Mouse (Mus musculus) erythroblast, embryonic 14.5 days (primary cell): ENCODE data around the gene Sdccag8. TPM values are rescaled to one million over a fixed set of nuclear protein-coding genes. Genes with fewer than 3 reads are reported as not detected.
"Not testable (repeated sequence)": the region's sequence is repeated elsewhere in the genome, so short reads cannot be mapped to it uniquely, and the experiment has no call there.

ENCODE experiments used
- H3K27me3 ChIP-seq: 2 replicates; pipeline ENCODE4 v1.6.1; 2012; ENCODE audit warnings: inconsistent platforms; ENCODE audit not compliant: control insufficient read depth
- H3K36me3 ChIP-seq: 2 replicates; pipeline ENCODE4 v1.6.1; 2012; ENCODE audit warnings: mild to moderate bottlenecking, inconsistent platforms; ENCODE audit not compliant: control insufficient read depth
- H3K4me1 ChIP-seq: 2 replicates; pipeline ENCODE4 v1.6.1; 2012; ENCODE audit warnings: inconsistent platforms; ENCODE audit not compliant: control insufficient read depth
- H3K4me3 ChIP-seq: replicated peaks from 2 replicates; pipeline ENCODE3; 2012; ENCODE audit warnings: moderate library complexity, mild to moderate bottlenecking, inconsistent platforms
- H3K9me3 ChIP-seq: 2 replicates; pipeline ENCODE4 v1.6.1; 2012; ENCODE audit warnings: low read length, inconsistent platforms, mixed read lengths; ENCODE audit not compliant: control insufficient read depth
- GATA1 ChIP-seq: IDR thresholded peaks from 2 replicates; pipeline ENCODE4 v1.6.1; 2012; ENCODE audit warnings: low read length, inconsistent platforms, mixed read lengths
- TAL1 ChIP-seq: IDR thresholded peaks from 3 replicates; pipeline ENCODE4 v1.6.1; 2012; ENCODE audit warnings: low read length, inconsistent platforms, mixed read lengths
- polyA plus RNA-seq: library from polyadenylated mRNA; stranded (reverse); fragments of >175 nt; gene quantifications from 2 replicates; pipeline ENCODE4 v1.2.3, GENCODE M21; 2012

The Sdccag8 gene
- polyA plus RNA-seq, 1 experiment: 0.35 TPM

GRCm38 (mm10) chr1:176834880-176835279 lies 20.4 kb downstream of the Sdccag8 start:
- Histone ChIP-seq H3K4me1 (peaks cover 15% of the 10 kb centered on the region), H3K36me3 (no peaks in the 10 kb centered on the region), H3K4me3 (peak overlapping the region; percentile 55), H3K9me3 (no peaks in the 10 kb centered on the region), H3K27me3 (peaks cover 18% of the 10 kb centered on the region)
- TF ChIP-seq TAL1 (no peak), GATA1 (no peak)

- peaks cover 15% of the 10 kb centered on the region for H3K4me1 ChIP-seq
- TF ChIP-seq GATA1 (no peak), TAL1 (no peak)
- H3K4me3 ChIP-seq: peak overlapping the region; percentile 55
- H3K36me3 ChIP-seq: no peaks in the 10 kb centered on the region
- H3K9me3 ChIP-seq: no peaks in the 10 kb centered on the region
- H3K27me3 ChIP-seq: peaks cover 18% of the 10 kb centered on the region
These were observed 21.2 kb downstream of the Sdccag8 start for GRCm38 (mm10) chr1:176835501-176836294.

- not testable (repeated sequence) for H3K9me3 ChIP-seq, H3K4me3 ChIP-seq, H3K36me3 ChIP-seq
- peaks cover 15% of the 10 kb centered on the region for H3K4me1 ChIP-seq
- peaks cover 18% of the 10 kb centered on the region for H3K27me3 ChIP-seq
These were observed 22.1 kb downstream of the Sdccag8 start for GRCm38 (mm10) chr1:176836562-176836961.

- no peaks in the 10 kb centered on the region for H3K27me3 ChIP-seq
- H3K4me1 ChIP-seq: no peaks in the 10 kb centered on the region
- H3K4me3 ChIP-seq: no peak overlapping the region
- H3K9me3 ChIP-seq: no peaks in the 10 kb centered on the region
- peaks cover 3% of the 10 kb centered on the region for H3K36me3 ChIP-seq
- TF ChIP-seq GATA1 (no peak), TAL1 (no peak)
These were observed 30.9 kb downstream of the Sdccag8 start for GRCm38 (mm10) chr1:176845082-176845977.

- no peaks in the 10 kb centered on the region for H3K4me1 ChIP-seq
- no peak for TF ChIP-seq GATA1
- no peak for TF ChIP-seq TAL1
- no peak overlapping the region for H3K4me3 ChIP-seq
- H3K27me3 ChIP-seq: no peaks in the 10 kb centered on the region
- H3K9me3 ChIP-seq: no peaks in the 10 kb centered on the region
- peaks cover 3% of the 10 kb centered on the region for H3K36me3 ChIP-seq
These were observed 32.8 kb downstream of the Sdccag8 start for GRCm38 (mm10) chr1:176847118-176847859.

GRCm38 (mm10) chr1:176848613-176849290 lies 34.3 kb downstream of the Sdccag8 start:
- TF ChIP-seq GATA1: no peak
- no peak for TF ChIP-seq TAL1
- no peak overlapping the region for H3K4me3 ChIP-seq
- H3K36me3 ChIP-seq: peaks cover 3% of the 10 kb centered on the region
- H3K4me1 ChIP-seq: no peaks in the 10 kb centered on the region
- no peaks in the 10 kb centered on the region for H3K9me3 ChIP-seq
- H3K27me3 ChIP-seq: no peaks in the 10 kb centered on the region

GRCm38 (mm10) chr1:176849377-176849776 lies 34.9 kb downstream of the Sdccag8 start:
- H3K4me3 ChIP-seq: no peak overlapping the region
- TF ChIP-seq TAL1 (no peak), GATA1 (no peak)
- H3K4me1 ChIP-seq: no peaks in the 10 kb centered on the region
- peaks cover 3% of the 10 kb centered on the region for H3K36me3 ChIP-seq
- no peaks in the 10 kb centered on the region for H3K27me3 ChIP-seq
- no peaks in the 10 kb centered on the region for H3K9me3 ChIP-seq

GRCm38 (mm10) chr1:176851401-176851800 lies 36.9 kb downstream of the Sdccag8 start:
- TF ChIP-seq GATA1: no peak
- TF ChIP-seq TAL1: no peak
- Histone ChIP-seq H3K4me3 (no peak overlapping the region), H3K4me1 (no peaks in the 10 kb centered on the region), H3K36me3 (peaks cover 2% of the 10 kb centered on the region; the same call in 1 of the 2 replicates), H3K27me3 (no peaks in the 10 kb centered on the region), H3K9me3 (no peaks in the 10 kb centered on the region)
